Mouse (Mus musculus): ENCODE data around the gene Nemp1.

Gene Nemp1

DNA sequence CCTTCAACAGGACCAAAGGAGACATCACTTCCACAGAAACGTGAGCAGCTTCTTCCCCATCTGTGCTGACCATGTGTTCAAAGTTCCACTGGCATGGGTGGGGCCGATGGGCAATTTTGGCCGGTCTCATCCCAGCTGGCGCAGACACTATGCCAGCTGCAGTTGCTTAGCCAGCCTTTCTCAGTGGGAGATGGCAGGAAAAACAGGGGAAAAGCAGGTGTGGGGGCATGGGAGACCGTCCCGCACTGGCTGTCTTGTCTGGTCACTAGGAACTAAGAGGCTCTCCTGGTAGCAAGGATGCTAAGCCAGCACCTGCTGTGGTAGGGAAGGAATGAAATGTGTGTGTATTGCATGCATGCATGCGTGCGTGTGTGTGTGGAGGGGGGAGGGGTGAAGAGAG, 61.7 kb downstream of the Nemp1 start:
- no peak for DNase-seq

- no peak for DNase-seq
These were observed 63.7 kb downstream of the Nemp1 start for GRCm38 (mm10) chr10:127730285-127730932.

- DNase-seq, result no peak
These were observed 64.2 kb downstream of the Nemp1 start for GRCm38 (mm10) chr10:127730933-127731310.

DNA sequence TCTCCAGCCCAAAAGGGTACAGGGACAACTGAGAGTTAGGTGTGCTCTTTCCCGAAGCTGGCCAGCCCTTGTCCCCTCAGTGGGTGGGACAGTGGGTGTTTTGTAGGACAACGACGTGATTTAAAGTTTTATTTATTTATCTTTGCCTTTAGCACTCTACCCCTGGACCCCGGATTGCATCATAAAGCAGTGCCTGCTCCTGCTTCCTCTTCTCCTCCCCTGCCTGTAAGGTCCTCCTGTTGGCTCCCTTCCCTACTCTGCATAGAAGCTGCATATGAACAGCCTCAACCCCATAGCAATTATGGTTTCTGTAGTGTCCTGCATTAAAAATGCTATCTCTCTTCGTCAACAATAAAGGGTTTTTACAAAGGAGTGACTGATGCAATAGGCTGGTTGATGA, 64.7 kb downstream of the Nemp1 start:
- DNase-seq, result no peak

DNA sequence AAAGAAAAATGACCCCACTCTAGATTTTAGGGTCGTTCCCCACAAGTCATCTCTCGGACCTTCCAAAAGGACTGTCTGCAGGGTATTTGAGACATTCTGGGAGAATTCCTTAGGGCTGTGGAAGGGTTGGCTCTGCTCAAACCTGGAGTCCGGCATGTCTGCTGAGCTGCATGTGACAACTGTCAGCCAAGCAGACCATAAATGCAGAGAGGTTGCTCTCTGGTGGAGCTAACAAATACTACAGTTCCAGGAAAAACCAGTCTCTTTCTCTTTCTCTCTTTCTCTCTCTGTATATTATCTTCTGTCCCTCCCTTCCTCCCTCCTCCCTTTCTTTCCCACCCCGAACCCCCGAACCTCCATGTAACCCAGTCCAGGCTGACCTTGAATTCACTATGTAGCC, 67.7 kb downstream of the Nemp1 start:
- DNase-seq, result peak in 1 of 2 experiments; percentile 55

DNA sequence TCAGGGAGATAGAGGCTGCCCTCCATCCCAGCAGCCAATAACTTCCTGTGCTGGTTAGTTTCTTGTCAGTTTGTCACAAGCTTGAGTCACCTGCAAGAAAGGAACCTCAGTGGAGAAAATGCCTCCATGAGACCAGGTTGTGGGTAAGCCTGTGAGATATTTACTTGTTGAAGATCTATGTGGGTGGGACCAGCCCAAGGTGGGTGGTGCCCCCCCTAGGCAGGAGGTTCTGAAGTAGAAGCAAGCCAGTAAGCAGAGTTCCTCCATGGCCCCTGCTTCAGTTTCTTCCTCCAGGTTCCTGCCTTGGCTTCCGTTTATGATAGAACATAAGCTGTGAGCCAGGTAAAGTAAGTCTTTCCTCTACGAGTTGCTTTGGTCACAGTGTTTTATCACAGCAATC, 69.6 kb downstream of the Nemp1 start:
- no peak for DNase-seq

DNA sequence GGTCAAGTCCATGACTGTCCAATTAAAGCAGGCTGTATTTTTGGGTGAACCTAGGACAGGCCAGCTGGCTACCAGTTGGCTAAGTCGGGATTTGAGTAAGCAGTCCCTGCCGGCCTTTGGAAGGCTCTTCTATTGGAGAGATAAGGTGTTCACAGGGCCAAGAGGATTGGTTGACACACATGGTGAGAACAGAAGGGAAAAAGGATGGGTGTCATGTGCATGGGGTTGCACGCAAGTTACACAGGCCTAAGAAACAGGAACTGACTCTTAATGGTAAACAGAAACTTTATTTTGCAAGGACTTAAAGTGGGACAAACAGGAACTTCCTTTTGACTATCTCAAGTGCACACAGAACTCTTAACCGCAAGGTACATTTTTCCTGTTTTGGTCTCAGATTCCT, 70.2 kb downstream of the Nemp1 start:
- DNase-seq, result no peak

- DNase-seq, result no peak
These were observed 70.9 kb downstream of the Nemp1 start for GRCm38 (mm10) chr10:127737552-127737951.

- peak; percentile 40 to 60 for DNase-seq
These were observed 71.6 kb downstream of the Nemp1 start for GRCm38 (mm10) chr10:127738151-127738882.

DNA sequence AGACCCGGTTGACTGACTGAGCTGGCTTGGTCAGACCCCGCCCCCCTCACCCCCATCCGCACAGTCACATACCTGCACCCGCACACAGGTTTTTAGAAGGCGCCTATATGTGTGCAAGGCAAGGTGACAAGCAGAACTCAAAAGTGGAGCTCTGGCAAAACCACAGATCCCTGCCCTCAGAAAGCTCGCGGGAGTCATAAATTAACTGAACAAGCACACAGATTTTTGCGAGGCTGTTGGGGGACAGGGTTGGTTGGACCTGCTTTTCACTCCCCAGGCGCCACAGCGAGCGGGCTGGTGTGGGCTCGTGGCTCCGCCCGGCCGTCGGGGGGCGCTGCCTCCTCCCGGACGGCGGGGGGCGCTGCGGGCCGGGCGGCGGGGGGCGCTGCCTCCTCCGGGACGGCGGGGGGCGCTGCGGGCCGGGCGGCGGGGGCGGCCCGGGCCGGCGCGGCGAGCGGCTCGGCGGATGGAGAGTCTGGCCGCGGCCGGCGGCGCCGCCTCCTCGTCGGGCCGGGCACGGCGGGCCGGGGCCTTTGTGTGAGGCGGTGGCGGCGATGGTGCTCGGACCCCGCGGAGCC, 72.5 kb downstream of the Nemp1 start, which contains the start of gene Zbtb39:
Zbtb39 (plus strand) TSS at position 456 of the 578 bp plus-strand sequence.
- DNase-seq, result peak; percentile 87 to 92

DNA sequence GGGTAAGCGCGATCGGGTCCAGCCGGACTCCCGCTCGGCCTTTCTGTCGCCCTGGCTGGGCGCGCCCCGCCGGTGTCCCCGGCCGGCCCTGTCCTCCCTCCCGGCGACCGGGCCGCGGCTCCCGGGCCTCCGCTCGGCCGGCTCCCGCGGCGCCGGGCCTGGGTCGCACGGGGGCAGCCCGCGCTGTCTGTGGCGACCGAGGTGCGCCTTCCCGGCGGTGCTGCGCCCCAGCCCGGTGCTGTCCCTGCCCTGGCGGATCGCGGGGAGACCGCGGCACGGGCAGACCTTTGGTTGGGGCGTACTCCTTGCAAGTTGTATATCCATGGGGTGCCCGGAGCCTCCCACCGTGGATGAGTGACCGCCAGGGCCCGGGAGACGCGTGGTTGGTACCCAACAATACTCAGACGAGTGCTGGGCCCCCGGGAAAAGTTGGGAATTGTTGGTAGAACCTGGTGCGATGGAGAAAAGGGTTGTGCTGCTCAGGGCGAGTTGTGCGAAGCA, 73.0 kb downstream of the Nemp1 start:
- DNase-seq, result peak; percentile 51 to 71

DNA sequence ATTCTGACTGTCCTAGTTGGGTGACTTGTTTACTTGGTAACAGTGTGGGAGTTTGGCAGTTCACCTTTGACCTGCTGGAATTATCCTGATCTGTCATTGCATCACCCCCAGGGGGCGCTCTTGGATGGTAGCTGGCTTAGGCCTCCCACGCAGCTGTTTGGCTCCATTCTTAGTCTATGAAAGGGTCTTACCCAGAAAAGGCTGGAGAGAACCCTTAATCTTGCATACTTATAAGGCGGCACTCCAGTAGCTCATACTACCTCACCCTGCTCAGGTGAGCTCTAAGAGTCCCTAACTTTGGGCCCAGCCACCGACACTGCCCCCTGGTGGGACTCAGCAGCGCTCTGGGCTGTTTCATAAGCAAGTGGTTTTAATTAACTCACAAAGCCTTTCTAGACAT, 78.0 kb downstream of the Nemp1 start:
- peak; percentile 74 to 78 for DNase-seq

DNA sequence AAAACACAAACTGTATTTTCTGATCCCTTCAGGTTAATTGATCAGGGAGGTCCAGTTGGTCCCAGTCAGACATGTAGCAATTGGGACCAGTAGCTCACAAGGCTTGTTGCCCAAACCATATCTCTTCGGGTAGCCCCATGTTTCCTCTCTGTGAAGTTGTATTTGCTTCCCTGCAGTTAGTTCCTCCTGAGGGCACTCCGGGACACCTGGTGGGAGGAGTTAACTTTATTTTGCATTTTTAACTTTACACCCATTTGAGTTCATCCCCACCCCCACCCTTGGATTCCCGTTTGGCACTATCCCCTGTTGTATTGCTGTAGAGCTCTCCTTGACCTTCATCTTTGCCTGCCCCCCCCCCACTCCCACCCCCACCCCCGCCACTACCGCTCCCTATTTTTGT, 79.2 kb downstream of the Nemp1 start:
- no peak for DNase-seq

DNA sequence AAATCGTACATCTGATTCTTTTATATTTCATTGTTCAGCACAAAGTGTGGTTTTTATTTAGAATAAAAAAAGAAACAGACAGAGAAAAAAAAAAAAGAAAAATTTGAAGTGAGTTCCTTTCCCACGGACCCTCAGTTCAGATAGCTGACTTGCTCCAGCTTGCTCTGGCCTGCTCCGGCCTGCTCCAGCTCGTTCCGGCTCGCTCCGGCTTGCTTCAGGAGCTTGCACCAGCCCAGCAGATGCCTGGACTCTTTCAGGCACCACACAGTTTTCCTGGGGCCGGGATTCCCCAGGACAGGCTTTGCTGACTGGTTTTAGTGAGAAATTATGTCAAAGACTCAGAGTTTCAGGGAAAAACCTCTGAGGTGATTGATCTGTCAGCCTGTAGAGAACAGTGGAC, 80.6 kb downstream of the Nemp1 start:
- peak; percentile 61 to 72 for DNase-seq

GRCm38 (mm10) chr10:127748847-127749612, 82.3 kb downstream of the Nemp1 start:
- DNase-seq, result peak; percentile 64 to 76

- peak in 1 of 2 experiments; percentile 48 for DNase-seq
These were observed 83.6 kb downstream of the Nemp1 start for GRCm38 (mm10) chr10:127750136-127750777.
